7 mouse cellular contexts compared by ENCODE assay signal in genomic region chr4:139872595-139872994, GRCm38 (mm10). TPM values are rescaled to one million over a fixed set of nuclear protein-coding genes. Genes with fewer than 3 reads are reported as not detected.
DNase-seq lines count a peak whose midpoint lies in the region; ATAC-seq and TF ChIP-seq lines count a peak whose summit lies in the region.

No protein-coding gene starts in this region.

- 6% methylated on average over 3 of the region's 3 CpGs for WGBS in embryonic facial prominence, embryonic 12.5 days
- WGBS in hindbrain, postnatal 0 days = 0% methylated on average over 3 of the region's 3 CpGs

- H3K27ac ChIP-seq in bone marrow macrophage, adult 2 months (ENCODE audit: insufficient read depth, low read depth, low read length) = no peak overlapping the region
- H3K27ac ChIP-seq in embryonic facial prominence, embryonic 12.5 days = no peak overlapping the region
- no peak overlapping the region for H3K27ac ChIP-seq in hindbrain, postnatal 0 days

- peak; percentile 67 for TF ChIP-seq CTCF in bone marrow macrophage, adult 2 months (IDR thresholded peaks at IDR 0.05; ENCODE audit: low read depth, low read length)
- TF ChIP-seq CTCF in hindbrain, postnatal 0 days (IDR thresholded peaks at IDR 0.05; ENCODE audit: low read depth) = peak; percentile 99

- no peaks in the 10 kb centered on the region for H3K4me1 ChIP-seq in bone marrow macrophage, adult 2 months (ENCODE audit: control insufficient read depth, insufficient read depth, low read length)
- H3K4me1 ChIP-seq in embryonic facial prominence, embryonic 12.5 days = no peaks in the 10 kb centered on the region
- no peaks in the 10 kb centered on the region for H3K4me1 ChIP-seq in hindbrain, postnatal 0 days (ENCODE audit: insufficient read depth, low read length)

- H3K4me2 ChIP-seq in embryonic facial prominence, embryonic 12.5 days (replicated peaks) = no peak overlapping the region
- H3K4me2 ChIP-seq in hindbrain, postnatal 0 days (ENCODE audit: low read depth, low read length) = no peak overlapping the region

- peaks cover 7% of the 10 kb centered on the region; the same call in 1 of the 2 replicates for H3K27me3 ChIP-seq in embryonic facial prominence, embryonic 12.5 days
- no peaks in the 10 kb centered on the region for H3K27me3 ChIP-seq in hindbrain, postnatal 0 days (ENCODE audit: insufficient read depth, low read length)

- H3K4me3 ChIP-seq in bone marrow macrophage, adult 2 months (ENCODE audit: insufficient read depth, low read length) = no peak overlapping the region
- no peak overlapping the region for H3K4me3 ChIP-seq in embryonic facial prominence, embryonic 12.5 days
- no peak overlapping the region for H3K4me3 ChIP-seq in hindbrain, postnatal 0 days (ENCODE audit: low read length)

- TF ChIP-seq POLR2A in bone marrow macrophage, adult 2 months (IDR thresholded peaks at IDR 0.05; ENCODE audit: borderline replicate concordance, low read depth, low read length) = no peak

- no peaks in the 10 kb centered on the region for H3K9me3 ChIP-seq in embryonic facial prominence, embryonic 12.5 days
- no peaks in the 10 kb centered on the region for H3K9me3 ChIP-seq in hindbrain, postnatal 0 days (ENCODE audit: low read length)

- no peak overlapping the region for H3K9ac ChIP-seq in embryonic facial prominence, embryonic 12.5 days
- no peak overlapping the region for H3K9ac ChIP-seq in hindbrain, postnatal 0 days (replicated peaks; ENCODE audit: low read length)

- 0 out of 2 replicates have a peak, but pooled peaks have one; percentile 23 for ATAC-seq in embryonic facial prominence, embryonic 12.5 days (ENCODE audit: insufficient number of reproducible peaks, insufficient read depth, low FRiP score, low TSS enrichment)
- ATAC-seq in hindbrain, postnatal 0 days = peak; percentile 67

- DNase-seq in ovary, postnatal 36 days (ENCODE audit: low spot score) = peak; percentile 24
- no peak for DNase-seq in ovary, adult 18-20 months (ENCODE audit: low spot score)
- peak; percentile 92 for DNase-seq in hindbrain, postnatal 0 days (ENCODE audit: low spot score)
- peak; percentile 49 for DNase-seq in lung, postnatal 14 days
- DNase-seq in right cerebral cortex, postnatal 25 days = peak; percentile 31

- no peaks in the 10 kb centered on the region for H3K36me3 ChIP-seq in embryonic facial prominence, embryonic 12.5 days
- no peaks in the 10 kb centered on the region for H3K36me3 ChIP-seq in hindbrain, postnatal 0 days (ENCODE audit: insufficient read depth, low read length)

RNA-seq across cellular contexts. Expression of gene Pax7, which starts 39.3 kb away (rescaled TPM):
- not detected in 2 replicates for polyA plus RNA-seq in bone marrow macrophage, adult 2 months (2012; ENCODE audit: insufficient read depth, insufficient read length, missing spikeins)
- 1.3 and 1.4 TPM in 2 replicates for polyA plus RNA-seq in embryonic facial prominence, embryonic 12.5 days (2016; fragmentation: Nextera tagmentation; extraction: Ambion mirVana)
- 2.6 and 3.6 TPM in 2 replicates for total RNA-seq in hindbrain, postnatal 0 days (2014; rRNA removed)
- 0.30 and 0.41 TPM in 2 replicates for polyA plus RNA-seq in hindbrain, postnatal 0 days (2015; fragmentation: Nextera tagmentation; extraction: Ambion mirVana)
